Mouse (Mus musculus): ENCODE results near the gene Arl9. TPM values are rescaled to one million over a fixed set of nuclear protein-coding genes. Genes with fewer than 3 reads are reported as not detected.
A peak's percentile ranks its signal among the peaks of the same experiment; 100 is the strongest.
"Not testable (repeated sequence)": the region's sequence is repeated elsewhere in the genome, so short reads cannot be mapped to it uniquely, and the experiment has no call there.

Arl9 gene
- total and polyA plus RNA-seq, 2 experiments from 2014 or later, result not detected

DNA sequence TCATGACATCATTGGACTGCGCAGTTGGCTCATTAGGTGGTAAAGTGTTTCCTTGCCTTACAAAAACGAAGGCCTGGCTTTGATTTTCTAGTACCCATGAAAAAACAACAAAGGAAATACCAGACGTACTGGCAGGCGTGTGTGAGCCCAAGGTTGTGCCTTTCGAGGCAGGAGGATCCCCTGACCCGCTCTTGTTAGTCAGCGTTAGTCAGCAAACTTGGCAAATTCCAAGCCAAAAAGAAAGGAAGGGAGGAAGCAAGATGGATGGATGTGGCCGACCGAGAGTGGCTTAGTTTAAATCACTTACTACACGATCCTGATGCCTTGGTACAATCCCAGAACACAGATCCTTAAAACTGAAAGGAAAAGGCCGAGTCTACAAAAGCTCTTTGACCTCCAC is 41.3 kb upstream of the Arl9 start:
- DNase-seq (ENCODE audit: low spot score), result no peak
- H3K4me1 ChIP-seq (ENCODE audit: control insufficient read depth, insufficient read depth), result no peaks in the 10 kb centered on the region
- no peak overlapping the region for H3K4me2 ChIP-seq (ENCODE audit: low read depth, low read length)

DNA sequence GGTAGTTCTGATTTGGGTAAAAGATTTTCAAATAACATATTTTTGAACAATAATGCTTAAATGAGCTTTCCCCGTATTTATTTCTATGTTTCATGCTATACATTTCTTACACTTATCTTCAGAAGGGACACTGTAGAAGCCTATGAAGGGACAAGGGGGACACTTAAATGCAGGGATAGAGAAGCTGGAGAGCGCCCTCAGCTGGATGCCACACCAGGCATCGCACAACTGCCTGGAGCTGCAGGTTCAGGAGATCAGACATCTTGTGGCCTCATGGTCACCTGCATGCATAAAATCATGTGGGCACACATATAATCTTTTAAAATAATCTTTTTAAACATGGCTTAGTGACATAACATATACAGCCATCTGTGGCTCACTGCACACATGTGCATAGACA is 39.2 kb upstream of the Arl9 start:
- TF ChIP-seq CTCF (IDR thresholded peaks at IDR 0.05; ENCODE audit: low read depth), result peak; percentile 38
- TF ChIP-seq EP300 (IDR thresholded peaks at IDR 0.05; ENCODE audit: low read depth), result no peak
- WGBS, result 89% methylated on average over 3 of the region's 3 CpGs
- Histone ChIP-seq H3K27me3 (ENCODE audit: control insufficient read depth, insufficient read depth, low read length) (no peaks in the 10 kb centered on the region), H3K9ac (replicated peaks; ENCODE audit: low read depth, low read length) (no peak overlapping the region), H3K4me3 (ENCODE audit: low read depth, low read length) (no peak overlapping the region), H3K4me2 (ENCODE audit: low read depth, low read length) (no peak overlapping the region), H3K36me3 (replicated peaks; ENCODE audit: control insufficient read depth, insufficient read depth, low read length) (peaks cover 91% of the 10 kb centered on the region), H3K9me3 (replicated peaks; ENCODE audit: control insufficient read depth, low read length) (no peaks in the 10 kb centered on the region), H3K27ac (ENCODE audit: low read depth) (no peak overlapping the region), H3K4me1 (ENCODE audit: control insufficient read depth, insufficient read depth) (no peaks in the 10 kb centered on the region)
- ATAC-seq (ENCODE audit: insufficient read depth, low read depth) (no peak), DNase-seq (ENCODE audit: low spot score) (no peak)

More for the DNA sequence above, 41.3 kb upstream of the Arl9 start:
- no peak overlapping the region for H3K9ac ChIP-seq (replicated peaks; ENCODE audit: low read depth, low read length)
- no peaks in the 10 kb centered on the region for H3K27me3 ChIP-seq (ENCODE audit: control insufficient read depth, insufficient read depth, low read length)
- TF ChIP-seq EP300 (IDR thresholded peaks at IDR 0.05; ENCODE audit: low read depth), result no peak
- TF ChIP-seq CTCF (IDR thresholded peaks at IDR 0.05; ENCODE audit: low read depth), result no peak
- no peak for ATAC-seq (ENCODE audit: insufficient read depth, low read depth)
- H3K4me3 ChIP-seq (ENCODE audit: low read depth, low read length), result no peak overlapping the region
- H3K9me3 ChIP-seq (replicated peaks; ENCODE audit: control insufficient read depth, low read length), result no peaks in the 10 kb centered on the region
- WGBS, result 81% methylated on average over 11 of the region's 11 CpGs
- H3K27ac ChIP-seq (ENCODE audit: low read depth), result no peak overlapping the region
- H3K36me3 ChIP-seq (replicated peaks; ENCODE audit: control insufficient read depth, insufficient read depth, low read length), result peaks cover 90% of the 10 kb centered on the region

DNA sequence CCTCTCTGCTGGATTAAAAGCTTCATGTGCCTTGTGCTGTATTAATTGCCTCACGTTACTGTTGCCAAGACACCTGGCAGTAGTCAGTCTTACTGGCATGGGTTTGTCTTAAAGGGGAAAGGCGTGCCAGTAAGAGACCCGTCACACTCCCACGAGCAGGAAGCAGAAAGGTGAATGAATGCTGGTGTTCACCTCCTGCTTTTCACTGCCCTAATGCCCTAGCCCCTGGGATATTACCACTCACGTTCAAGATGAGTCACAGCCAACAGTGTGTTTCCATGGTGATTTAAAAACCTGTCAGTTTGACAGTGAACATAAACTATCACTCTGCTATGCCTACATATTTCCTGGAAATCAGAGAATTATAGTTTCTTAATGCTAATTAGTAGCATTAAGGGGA is 34.6 kb upstream of the Arl9 start:
- H3K27ac ChIP-seq (ENCODE audit: low read depth), result no peak overlapping the region
- H3K4me2 ChIP-seq (ENCODE audit: low read depth, low read length), result no peak overlapping the region
- peaks cover 61% of the 10 kb centered on the region for H3K36me3 ChIP-seq (replicated peaks; ENCODE audit: control insufficient read depth, insufficient read depth, low read length)
- 65% methylated on average over 5 of the region's 5 CpGs for whole genome bisulfite sequencing
- no peak for DNase-seq (ENCODE audit: low spot score)
- no peak for ATAC-seq (ENCODE audit: insufficient read depth, low read depth)
- no peaks in the 10 kb centered on the region for H3K27me3 ChIP-seq (ENCODE audit: control insufficient read depth, insufficient read depth, low read length)
- H3K9ac ChIP-seq (replicated peaks; ENCODE audit: low read depth, low read length), result no peak overlapping the region
- H3K4me3 ChIP-seq (ENCODE audit: low read depth, low read length), result no peak overlapping the region
- TF ChIP-seq EP300 (IDR thresholded peaks at IDR 0.05; ENCODE audit: low read depth) (no peak), CTCF (IDR thresholded peaks at IDR 0.05; ENCODE audit: low read depth) (no peak)
- no peaks in the 10 kb centered on the region for H3K9me3 ChIP-seq (replicated peaks; ENCODE audit: control insufficient read depth, low read length)
- H3K4me1 ChIP-seq (ENCODE audit: control insufficient read depth, insufficient read depth), result 0 out of 2 replicates have a peak, but pooled peaks cover 5% of the 10 kb centered on the region

DNA sequence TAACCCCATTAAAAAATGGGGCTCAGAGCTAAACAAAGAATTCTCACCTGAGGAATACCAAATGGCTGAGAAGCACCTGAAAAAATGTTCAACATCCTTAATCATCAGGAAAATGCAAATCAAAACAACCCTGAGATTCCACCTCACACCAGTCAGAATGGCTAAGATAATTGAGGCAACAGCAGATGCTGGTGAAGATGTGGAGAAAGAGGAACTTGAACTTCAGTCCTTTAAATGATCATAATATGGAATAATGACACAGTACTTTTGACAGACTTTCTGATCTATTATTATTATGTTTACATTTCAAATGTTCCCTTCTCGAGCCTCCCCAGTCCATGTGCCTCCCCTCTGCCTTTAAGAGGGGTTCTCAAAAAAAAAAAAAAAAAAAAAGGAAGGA is 32.7 kb upstream of the Arl9 start:
- not testable (repeated sequence) for H3K4me3 ChIP-seq (ENCODE audit: low read depth, low read length); H3K9me3 ChIP-seq (replicated peaks; ENCODE audit: control insufficient read depth, low read length); H3K27ac ChIP-seq (ENCODE audit: low read depth); H3K9ac ChIP-seq (replicated peaks; ENCODE audit: low read depth, low read length); ATAC-seq (ENCODE audit: insufficient read depth, low read depth); H3K27me3 ChIP-seq (ENCODE audit: control insufficient read depth, insufficient read depth, low read length); DNase-seq (ENCODE audit: low spot score); H3K4me2 ChIP-seq (ENCODE audit: low read depth, low read length)
- peaks cover 11% of the 10 kb centered on the region for H3K4me1 ChIP-seq (ENCODE audit: control insufficient read depth, insufficient read depth)
- H3K36me3 ChIP-seq (replicated peaks; ENCODE audit: control insufficient read depth, insufficient read depth, low read length), result peaks cover 43% of the 10 kb centered on the region
- WGBS, result 83% methylated on average over 1 of the region's 1 CpGs

DNA sequence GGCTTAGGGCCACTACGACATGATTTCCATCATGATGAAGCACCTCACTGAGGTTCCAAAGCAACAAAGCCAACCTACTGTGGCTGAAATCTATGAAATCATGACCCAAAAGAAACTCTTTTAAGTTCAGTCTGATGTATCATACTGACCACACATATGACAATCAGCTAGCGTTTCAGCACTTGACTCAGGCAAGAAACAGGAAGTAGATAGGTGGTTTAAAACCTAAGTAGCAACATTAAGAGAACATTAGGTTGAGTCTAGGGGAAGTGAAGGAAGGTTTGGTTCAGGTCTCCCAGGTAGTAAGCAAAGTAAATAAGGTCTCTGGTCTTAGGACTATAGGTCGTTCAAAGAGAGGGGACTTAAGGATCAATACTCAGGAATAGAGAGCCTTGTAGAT is 30.4 kb upstream of the Arl9 start:
- no peak for ATAC-seq (ENCODE audit: insufficient read depth, low read depth)
- Histone ChIP-seq H3K36me3 (replicated peaks; ENCODE audit: control insufficient read depth, insufficient read depth, low read length) (peaks cover 38% of the 10 kb centered on the region), H3K9me3 (replicated peaks; ENCODE audit: control insufficient read depth, low read length) (no peaks in the 10 kb centered on the region)

DNA sequence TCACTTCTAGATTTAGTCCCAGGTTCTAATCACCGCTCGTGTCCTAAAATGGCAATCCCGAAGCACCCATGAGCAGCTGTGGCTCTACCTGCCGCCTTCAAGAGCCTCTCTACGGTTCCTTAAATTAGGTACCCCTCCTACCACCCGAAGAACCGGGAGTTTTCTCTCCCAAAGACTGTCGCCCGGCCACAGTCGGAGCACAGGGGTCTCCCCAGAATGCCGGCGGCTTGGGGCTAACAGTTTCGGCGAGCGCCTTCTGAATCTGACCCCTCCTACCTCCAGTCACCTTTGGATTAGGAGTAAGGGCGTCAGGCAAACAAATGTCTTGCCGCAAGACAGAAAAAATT is 29.7 kb upstream of the Arl9 start:
- TF ChIP-seq EP300 (IDR thresholded peaks at IDR 0.05; ENCODE audit: low read depth) (no peak), CTCF (IDR thresholded peaks at IDR 0.05; ENCODE audit: low read depth) (no peak)
- H3K9me3 ChIP-seq (replicated peaks; ENCODE audit: control insufficient read depth, low read length), result no peaks in the 10 kb centered on the region
- peak overlapping the region; percentile 93 for H3K4me2 ChIP-seq (ENCODE audit: low read depth, low read length)
- peaks cover 38% of the 10 kb centered on the region for H3K36me3 ChIP-seq (replicated peaks; ENCODE audit: control insufficient read depth, insufficient read depth, low read length)
- no peak for DNase-seq (ENCODE audit: low spot score)
- H3K27ac ChIP-seq (ENCODE audit: low read depth), result peak overlapping the region; percentile 94; the same call in 1 of the 2 replicates
- 1% methylated on average over 17 of the region's 17 CpGs for WGBS
- H3K27me3 ChIP-seq (ENCODE audit: control insufficient read depth, insufficient read depth, low read length), result no peaks in the 10 kb centered on the region
- no peak for ATAC-seq (ENCODE audit: insufficient read depth, low read depth)
- H3K4me3 ChIP-seq (ENCODE audit: low read depth, low read length), result peak overlapping the region; percentile 89
- peak overlapping the region; percentile 87 for H3K9ac ChIP-seq (replicated peaks; ENCODE audit: low read depth, low read length)
- H3K4me1 ChIP-seq (ENCODE audit: control insufficient read depth, insufficient read depth), result peaks cover 11% of the 10 kb centered on the region

More for the DNA sequence above, 30.4 kb upstream of the Arl9 start:
- WGBS, result 59% methylated on average over 3 of the region's 3 CpGs
- TF ChIP-seq CTCF (IDR thresholded peaks at IDR 0.05; ENCODE audit: low read depth), result no peak
- TF ChIP-seq EP300 (IDR thresholded peaks at IDR 0.05; ENCODE audit: low read depth), result no peak
- Histone ChIP-seq H3K9ac (replicated peaks; ENCODE audit: low read depth, low read length) (peak overlapping the region; percentile 87; the same call in 1 of the 2 replicates), H3K4me1 (ENCODE audit: control insufficient read depth, insufficient read depth) (peaks cover 11% of the 10 kb centered on the region), H3K27me3 (ENCODE audit: control insufficient read depth, insufficient read depth, low read length) (no peaks in the 10 kb centered on the region), H3K27ac (ENCODE audit: low read depth) (no peak overlapping the region), H3K4me3 (ENCODE audit: low read depth, low read length) (peak overlapping the region; percentile 89), H3K4me2 (ENCODE audit: low read depth, low read length) (peak overlapping the region; percentile 93)
- no peak for DNase-seq (ENCODE audit: low spot score)
